Mouse (Mus musculus) hindbrain, embryonic 16.5 days (tissue): ENCODE results near the gene Stard13. TPM values are rescaled to one million over a fixed set of nuclear protein-coding genes. Genes with fewer than 3 reads are reported as not detected.
A peak's percentile ranks its signal among the peaks of the same experiment; 100 is the strongest.

Experiments
- ATAC-seq: fragments of 200-750 bp; cut with Nextera tagmentation; 2 replicates; pipeline ENCODE4 v1.8.0; 2017; ENCODE audit warnings: moderate TSS enrichment, moderate library complexity
- H3K27ac ChIP-seq: fragments of 300-500 bp; sonication (generic); 2 replicates; pipeline ENCODE4 v1.5.1; 2014; ENCODE audit warnings: low read depth, mild to moderate bottlenecking, control low read depth, low read length, moderate library complexity
- H3K27me3 ChIP-seq: fragments of 300-500 bp; sonication (generic); replicated peaks from 2 replicates; pipeline ENCODE4 v1.6.1; 2014; ENCODE audit warnings: low read length; ENCODE audit not compliant: control insufficient read depth, insufficient read depth
- H3K36me3 ChIP-seq: fragments of 300-500 bp; sonication (generic); 2 replicates; pipeline ENCODE4 v1.6.1; 2014; ENCODE audit warnings: mild to moderate bottlenecking, low read length, moderate library complexity, mixed read lengths; ENCODE audit not compliant: control insufficient read depth, insufficient read depth
- H3K4me1 ChIP-seq: fragments of 300-500 bp; sonication (generic); 2 replicates; pipeline ENCODE4 v1.6.1; 2014; ENCODE audit warnings: low read depth, low read length; ENCODE audit not compliant: control insufficient read depth, insufficient read depth
- H3K4me2 ChIP-seq: fragments of 300-500 bp; sonication (generic); 2 replicates; pipeline ENCODE4 v1.6.1; 2014; ENCODE audit warnings: mild to moderate bottlenecking, low read length, control low read depth, moderate library complexity
- H3K4me3 ChIP-seq: fragments of 300-500 bp; sonication (generic); 2 replicates; pipeline ENCODE4 v1.5.1; 2014; ENCODE audit warnings: mild to moderate bottlenecking, low read length, control low read depth, moderate library complexity
- H3K9ac ChIP-seq: fragments of 300-500 bp; sonication (generic); 2 replicates; pipeline ENCODE4 v1.6.1; 2014; ENCODE audit warnings: low read depth, mild to moderate bottlenecking, control low read depth, low read length, moderate library complexity
- H3K9me3 ChIP-seq: fragments of 300-500 bp; sonication (generic); 2 replicates; pipeline ENCODE4 v1.6.1; 2014; ENCODE audit warnings: mild to moderate bottlenecking, low read length, moderate library complexity; ENCODE audit not compliant: control insufficient read depth
- WGBS: fragments of 180-500 bp; shearing (Covaris S2); extraction: QIAGEN DNeasy Blood & Tissue Kit; methylation state at CpG from one replicate; pipeline ENCODE4 v1.1.7; 2014; 5-methylcytosine and 5-hydroxymethylcytosine counted together
- polyA plus RNA-seq: library from polyadenylated mRNA; unstranded; fragments of >200 nt; fragmentation: Nextera tagmentation; extraction: Ambion mirVana; gene quantifications from 2 replicates; pipeline ENCODE4 v1.2.1, GENCODE M21; 2015

Stard13 gene
- polyA plus RNA-seq, 1 experiment from 2014 or later = 6.1 TPM

DNA sequence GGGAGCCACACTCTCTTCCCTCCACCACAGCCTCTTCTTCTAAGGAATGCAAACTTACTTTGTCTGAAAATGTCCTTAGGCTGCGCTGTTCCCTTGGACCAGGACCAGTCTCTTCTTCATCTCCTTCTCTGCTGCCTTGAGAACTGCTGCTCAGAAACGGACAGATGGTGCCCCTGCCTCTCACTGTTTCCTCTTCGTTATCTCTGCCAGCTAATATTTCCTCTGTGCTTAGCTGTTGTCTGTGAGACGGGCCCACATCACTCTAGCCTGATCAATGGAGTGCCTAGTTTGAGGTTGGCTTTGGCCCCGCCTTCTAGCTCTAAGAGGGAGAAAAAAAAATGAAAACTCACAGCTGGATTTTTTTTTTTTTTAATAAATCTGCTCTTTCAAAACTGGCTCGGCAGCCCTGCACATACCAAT is 106.3 kb downstream of the Stard13 start:
- no peaks in the 10 kb centered on the region for H3K4me1 ChIP-seq
- no peaks in the 10 kb centered on the region for H3K27me3 ChIP-seq
- no peak overlapping the region for H3K9ac ChIP-seq
- H3K36me3 ChIP-seq = no peaks in the 10 kb centered on the region
- 0 out of 2 replicates have a peak overlapping the region, but pooled peaks have one; percentile 4 for H3K4me2 ChIP-seq
- H3K27ac ChIP-seq = no peak overlapping the region
- no peaks in the 10 kb centered on the region for H3K9me3 ChIP-seq
- no peak overlapping the region for H3K4me3 ChIP-seq
- WGBS = 49% methylated on average over 6 of the region's 6 CpGs
- ATAC-seq = peak; percentile 67; the same call in 1 of the 2 replicates

DNA sequence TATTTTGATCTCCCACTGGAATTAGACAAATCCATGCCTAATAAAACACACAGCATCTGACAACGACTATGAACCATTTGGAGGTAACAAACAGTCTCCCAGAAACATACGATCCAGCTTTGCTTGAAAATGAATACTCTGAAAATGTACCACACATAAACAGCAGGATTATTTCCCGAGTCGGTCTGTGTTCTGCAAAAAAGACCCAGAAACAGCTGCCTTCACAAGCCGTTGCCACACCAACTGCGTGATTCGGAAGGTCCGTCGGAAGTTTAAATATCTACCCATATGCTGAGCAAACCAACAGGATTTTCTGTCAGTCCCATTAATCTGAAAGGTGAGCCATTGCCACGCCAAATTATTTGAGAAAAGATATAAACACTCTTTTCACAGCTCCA is 107.0 kb downstream of the Stard13 start:
- WGBS = 63% methylated on average over 10 of the region's 10 CpGs
- no peak overlapping the region for H3K4me3 ChIP-seq
- H3K27ac ChIP-seq = no peak overlapping the region
- no peak overlapping the region for H3K4me2 ChIP-seq
- H3K4me1 ChIP-seq = no peaks in the 10 kb centered on the region
- H3K9me3 ChIP-seq = no peaks in the 10 kb centered on the region
- H3K9ac ChIP-seq = no peak overlapping the region
- H3K36me3 ChIP-seq = no peaks in the 10 kb centered on the region
- ATAC-seq = no peak
- no peaks in the 10 kb centered on the region for H3K27me3 ChIP-seq

DNA sequence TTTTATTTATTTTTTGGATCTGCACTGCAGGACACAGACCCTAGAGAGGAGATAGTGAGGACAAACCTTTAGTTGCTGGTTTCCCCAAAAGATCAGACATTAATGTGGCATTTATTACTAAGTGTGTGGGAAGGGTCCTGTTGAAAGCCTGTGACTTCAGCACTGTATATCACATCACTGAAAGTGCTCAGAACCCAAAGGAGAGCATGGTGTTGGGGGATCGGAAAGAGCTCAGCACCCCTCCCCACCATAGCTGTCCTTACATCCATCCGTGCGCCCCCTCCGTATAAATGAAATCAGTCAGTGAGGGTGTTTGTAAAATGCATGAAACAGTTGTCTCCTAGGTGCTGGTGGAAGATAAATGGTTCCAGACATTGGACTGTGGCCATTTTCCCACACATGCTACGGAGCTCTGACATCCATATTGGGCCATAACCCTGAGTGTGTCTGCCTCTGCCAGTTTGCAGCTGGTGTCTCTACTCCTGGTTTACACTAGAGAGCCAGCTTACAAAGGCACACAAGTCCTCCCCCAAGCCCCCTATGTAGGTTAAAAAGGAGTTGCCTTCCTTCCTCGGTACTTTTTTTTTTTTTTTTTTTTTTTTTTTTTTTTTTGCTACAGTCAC is 107.5 kb downstream of the Stard13 start:
- no peak overlapping the region for H3K27ac ChIP-seq
- H3K36me3 ChIP-seq = no peaks in the 10 kb centered on the region
- no peak for ATAC-seq
- H3K9me3 ChIP-seq = no peaks in the 10 kb centered on the region
- peak overlapping the region; percentile 24 for H3K4me2 ChIP-seq
- H3K27me3 ChIP-seq = no peaks in the 10 kb centered on the region
- no peaks in the 10 kb centered on the region for H3K4me1 ChIP-seq
- no peak overlapping the region for H3K4me3 ChIP-seq
- WGBS = 35% methylated on average over 6 of the region's 6 CpGs
- H3K9ac ChIP-seq = no peak overlapping the region

DNA sequence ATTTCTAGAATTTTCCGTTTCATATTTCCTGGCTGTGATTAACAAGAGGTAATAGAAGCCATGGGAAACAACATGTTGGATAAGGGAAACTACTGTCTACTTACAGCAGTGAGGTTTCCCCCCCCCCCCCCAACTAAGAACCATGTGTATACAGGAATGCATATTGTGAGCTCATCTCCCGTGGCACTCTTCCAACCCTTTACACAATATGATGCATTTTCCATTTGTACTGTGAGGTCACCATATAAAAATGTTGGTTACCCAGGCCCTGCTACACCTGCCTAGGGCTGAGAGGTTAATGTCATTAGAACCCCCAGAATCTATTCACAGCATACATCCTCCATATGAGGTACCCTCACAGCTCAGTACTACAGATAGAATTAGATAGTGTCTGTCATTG is 115.8 kb downstream of the Stard13 start:
- Histone ChIP-seq H3K4me2 (no peak overlapping the region), H3K4me3 (no peak overlapping the region), H3K27me3 (no peaks in the 10 kb centered on the region), H3K9me3 (no peaks in the 10 kb centered on the region), H3K36me3 (no peaks in the 10 kb centered on the region), H3K27ac (no peak overlapping the region), H3K9ac (no peak overlapping the region), H3K4me1 (no peaks in the 10 kb centered on the region)
- ATAC-seq = no peak
- 86% methylated on average over 2 of the region's 2 CpGs for WGBS

DNA sequence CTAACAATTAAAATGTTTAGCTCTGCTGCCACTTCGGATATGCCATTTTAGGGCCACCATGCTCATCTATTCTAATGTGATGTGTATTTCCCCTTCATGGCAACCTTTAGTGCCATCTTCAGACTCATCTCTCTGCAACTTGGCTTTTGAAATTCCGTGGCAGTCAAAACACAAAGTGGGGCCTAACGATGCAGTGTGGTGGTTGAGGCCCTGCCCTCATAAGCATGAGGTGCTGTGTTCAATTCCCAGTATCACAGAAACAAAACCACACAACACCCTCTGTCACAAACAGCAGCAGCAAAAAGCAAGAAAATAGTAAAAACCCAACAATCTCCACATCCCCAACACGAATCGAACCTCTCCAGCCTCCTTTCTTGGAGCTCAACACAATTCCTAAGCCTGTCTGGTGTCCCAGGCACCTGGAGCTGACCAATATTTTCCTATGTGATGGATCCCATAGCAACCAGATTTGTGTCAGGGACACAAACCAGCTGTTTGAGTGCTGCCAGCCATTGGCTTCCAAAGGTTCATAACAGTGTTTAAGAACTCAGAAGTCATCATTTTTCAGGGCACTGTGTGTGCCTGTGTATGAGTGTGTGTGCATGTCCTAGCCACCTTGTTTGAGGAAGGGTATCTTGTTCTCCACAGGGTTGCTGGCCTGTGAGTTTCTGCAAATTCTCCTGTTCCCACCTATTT is 117.3 kb downstream of the Stard13 start:
- Histone ChIP-seq H3K27ac (no peak overlapping the region), H3K4me2 (no peak overlapping the region), H3K9me3 (no peaks in the 10 kb centered on the region), H3K36me3 (no peaks in the 10 kb centered on the region), H3K4me1 (no peaks in the 10 kb centered on the region), H3K4me3 (no peak overlapping the region), H3K9ac (no peak overlapping the region), H3K27me3 (no peaks in the 10 kb centered on the region)
- no peak for ATAC-seq
- 90% methylated on average over 5 of the region's 5 CpGs for WGBS

DNA sequence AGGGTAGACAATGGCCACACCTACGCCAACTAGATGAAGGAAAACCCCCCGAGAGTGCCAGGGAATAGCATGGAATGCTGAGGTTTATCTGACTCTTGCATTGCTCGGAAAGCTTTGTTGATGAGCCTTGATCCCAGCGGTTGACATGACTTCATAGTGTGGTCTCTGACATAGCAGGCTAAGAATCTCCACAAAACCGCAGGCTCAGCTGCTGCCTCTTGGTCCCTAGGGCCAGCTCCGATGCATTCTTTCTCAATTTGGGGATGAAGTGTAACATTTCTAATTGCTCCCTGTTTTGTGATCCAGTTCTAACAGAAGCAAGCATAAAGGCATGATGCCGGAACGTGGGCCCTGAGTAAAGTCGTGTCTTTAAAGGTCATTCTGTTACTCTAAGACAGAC is 120.9 kb downstream of the Stard13 start:
- WGBS = 82% methylated on average over 9 of the region's 9 CpGs
- H3K36me3 ChIP-seq = no peaks in the 10 kb centered on the region
- no peak overlapping the region for H3K4me2 ChIP-seq
- H3K9me3 ChIP-seq = no peaks in the 10 kb centered on the region
- ATAC-seq = no peak
- no peak overlapping the region for H3K9ac ChIP-seq
- no peaks in the 10 kb centered on the region for H3K4me1 ChIP-seq
- no peaks in the 10 kb centered on the region for H3K27me3 ChIP-seq
- H3K4me3 ChIP-seq = no peak overlapping the region
- H3K27ac ChIP-seq = no peak overlapping the region

DNA sequence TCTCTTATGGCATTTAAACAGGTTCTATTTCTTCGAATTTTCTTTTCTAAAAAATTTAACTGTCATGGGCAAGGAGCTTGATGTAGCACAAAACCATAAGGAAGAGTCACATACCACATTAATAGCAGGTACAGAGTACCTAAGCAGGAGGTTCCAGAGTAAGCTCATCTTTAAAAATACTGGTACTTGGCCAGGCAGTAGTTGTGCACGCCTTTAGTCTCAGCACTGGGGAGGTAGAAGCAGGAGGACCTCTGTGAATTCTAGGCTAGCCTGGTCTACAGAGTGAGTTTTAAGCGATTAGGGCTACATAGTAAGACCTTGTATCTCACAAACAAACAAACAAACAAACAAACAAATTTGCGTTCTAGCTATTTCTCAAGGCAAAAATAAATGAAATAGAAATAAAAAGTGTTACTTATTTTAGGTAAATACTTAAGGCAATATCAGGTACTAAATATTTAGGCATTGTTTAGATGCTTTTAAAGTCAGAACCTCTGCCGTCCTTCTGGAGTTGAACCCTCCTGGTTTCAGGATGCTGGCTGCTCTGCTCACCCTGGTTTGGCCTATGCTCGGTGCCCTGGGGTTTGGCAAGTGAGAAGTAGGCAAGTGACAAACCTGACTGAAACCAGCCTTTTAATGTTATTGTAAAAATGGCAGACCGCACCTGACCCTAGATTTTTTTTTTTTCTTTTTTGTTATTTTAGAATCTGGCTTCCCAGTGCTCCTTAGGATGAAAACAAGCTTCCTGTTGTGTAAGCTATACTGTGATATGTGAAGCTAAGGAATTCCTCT is 122.4 kb downstream of the Stard13 start:
- H3K4me3 ChIP-seq = no peak overlapping the region
- no peaks in the 10 kb centered on the region for H3K36me3 ChIP-seq
- H3K4me2 ChIP-seq = no peak overlapping the region
- H3K27me3 ChIP-seq = no peaks in the 10 kb centered on the region
- ATAC-seq = no peak
- H3K27ac ChIP-seq = no peak overlapping the region
- 0 out of 2 replicates have a peak, but pooled peaks cover 2% of the 10 kb centered on the region for H3K4me1 ChIP-seq
- WGBS = 88% methylated on average over 7 of the region's 7 CpGs
- H3K9ac ChIP-seq = no peak overlapping the region
- H3K9me3 ChIP-seq = no peaks in the 10 kb centered on the region

DNA sequence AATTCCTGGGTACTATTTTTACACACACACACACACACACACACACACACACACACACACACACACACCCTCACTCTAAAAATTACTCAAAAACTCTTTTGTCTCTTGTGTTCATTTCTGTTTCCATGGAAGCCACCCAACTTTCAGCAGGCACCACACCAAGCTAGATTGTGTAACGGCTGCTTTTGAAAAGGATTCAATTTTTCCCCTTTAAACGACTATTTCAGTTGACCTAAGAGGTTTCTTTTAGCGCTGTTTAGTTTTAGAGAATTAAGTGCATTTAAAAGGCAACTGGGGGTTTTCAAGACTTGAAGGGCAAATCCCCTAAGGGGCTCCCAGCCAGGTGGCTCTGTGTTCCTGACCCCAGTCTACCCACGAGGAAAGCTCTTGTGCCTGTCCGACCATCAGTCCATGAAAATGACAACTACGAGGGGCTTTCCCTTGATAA is 123.2 kb downstream of the Stard13 start:
- Histone ChIP-seq H3K9ac (no peak overlapping the region), H3K27ac (no peak overlapping the region), H3K9me3 (no peaks in the 10 kb centered on the region), H3K4me1 (0 out of 2 replicates have a peak, but pooled peaks cover 2% of the 10 kb centered on the region), H3K4me3 (no peak overlapping the region), H3K4me2 (no peak overlapping the region), H3K27me3 (no peaks in the 10 kb centered on the region), H3K36me3 (no peaks in the 10 kb centered on the region)
- no peak for ATAC-seq
- WGBS = 42% methylated on average over 6 of the region's 6 CpGs

DNA sequence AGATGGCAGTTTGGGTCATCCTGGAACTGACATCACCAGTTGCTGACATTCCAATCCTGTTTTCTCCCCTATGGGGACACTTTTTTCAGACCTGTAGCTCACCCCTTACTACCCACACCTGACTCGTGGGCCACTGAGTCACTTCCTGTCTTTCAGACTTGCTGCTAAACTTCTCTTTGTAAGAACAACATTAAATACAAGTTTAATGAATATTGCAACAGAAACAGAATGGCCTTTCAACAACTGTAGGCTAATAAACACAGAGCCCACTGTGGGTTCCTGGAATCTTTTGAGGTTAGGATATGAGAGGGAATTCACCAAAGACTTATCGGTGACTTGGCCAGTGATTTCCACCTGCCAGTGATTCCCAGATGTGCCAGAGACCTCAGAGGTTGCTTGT is 123.8 kb downstream of the Stard13 start:
- Histone ChIP-seq H3K4me1 (0 out of 2 replicates have a peak, but pooled peaks cover 2% of the 10 kb centered on the region), H3K9ac (no peak overlapping the region), H3K27me3 (no peaks in the 10 kb centered on the region), H3K27ac (no peak overlapping the region), H3K36me3 (no peaks in the 10 kb centered on the region), H3K4me2 (no peak overlapping the region), H3K4me3 (no peak overlapping the region), H3K9me3 (no peaks in the 10 kb centered on the region)
- 71% methylated on average over 2 of the region's 2 CpGs for WGBS
- ATAC-seq = no peak
